Mouse (Mus musculus): ENCODE data around the gene Zfp385a.

Zfp385a gene

DNA sequence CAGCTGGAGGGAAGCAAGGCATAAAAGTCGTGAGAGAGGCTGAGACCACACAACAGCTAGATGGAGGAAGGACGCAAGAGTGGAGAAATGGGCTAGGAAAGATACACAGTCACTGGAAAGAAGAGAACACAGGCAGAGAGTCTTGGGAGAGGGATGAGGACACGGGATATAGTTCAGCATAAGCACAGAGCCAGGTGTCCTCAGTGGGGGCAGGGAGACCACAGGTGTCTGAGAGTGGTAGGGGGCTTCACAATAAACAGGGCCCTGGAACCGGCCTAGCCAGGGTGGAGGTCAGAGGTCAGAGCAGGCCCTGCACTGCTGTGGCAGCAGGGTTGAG lies 1.1 kb downstream of the Zfp385a start:
- DNase-seq (ENCODE audit: low spot score in 2 of 2) = no peak

DNA sequence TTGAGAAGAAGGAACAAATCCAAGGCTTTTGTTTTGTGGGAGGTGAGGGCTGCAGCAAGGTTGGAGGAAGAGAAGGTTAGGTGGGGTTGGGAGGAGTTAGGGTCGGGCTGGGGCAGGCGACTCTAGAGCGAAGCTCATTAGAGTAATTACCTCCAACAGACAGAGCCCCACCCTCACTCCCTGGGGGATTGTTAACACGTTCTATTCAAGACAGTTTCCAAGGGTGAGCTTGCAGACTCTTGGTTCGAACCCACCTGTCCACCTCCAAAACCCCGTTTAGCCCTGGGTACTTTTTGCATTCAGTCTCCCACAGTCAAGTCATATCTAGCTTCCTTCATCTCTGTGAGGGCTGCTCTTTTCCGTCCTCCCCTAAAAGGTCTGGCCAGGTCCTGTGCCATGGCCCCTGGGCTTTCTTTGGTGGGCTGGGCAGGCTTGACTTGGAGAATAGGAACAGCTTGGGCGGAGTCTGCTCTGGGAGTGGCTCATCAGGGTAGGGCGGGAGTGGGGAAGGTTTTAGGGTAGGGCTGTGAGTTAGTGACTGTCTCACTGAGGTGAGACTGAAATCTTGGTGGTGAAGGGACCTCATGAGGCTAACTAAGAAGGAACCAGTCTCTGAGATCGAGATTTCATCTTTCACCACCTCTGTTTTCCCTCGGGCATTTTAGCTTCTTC lies 2.8 kb downstream of the Zfp385a start:
- no peak for DNase-seq (ENCODE audit: low spot score in 2 of 2)

DNA sequence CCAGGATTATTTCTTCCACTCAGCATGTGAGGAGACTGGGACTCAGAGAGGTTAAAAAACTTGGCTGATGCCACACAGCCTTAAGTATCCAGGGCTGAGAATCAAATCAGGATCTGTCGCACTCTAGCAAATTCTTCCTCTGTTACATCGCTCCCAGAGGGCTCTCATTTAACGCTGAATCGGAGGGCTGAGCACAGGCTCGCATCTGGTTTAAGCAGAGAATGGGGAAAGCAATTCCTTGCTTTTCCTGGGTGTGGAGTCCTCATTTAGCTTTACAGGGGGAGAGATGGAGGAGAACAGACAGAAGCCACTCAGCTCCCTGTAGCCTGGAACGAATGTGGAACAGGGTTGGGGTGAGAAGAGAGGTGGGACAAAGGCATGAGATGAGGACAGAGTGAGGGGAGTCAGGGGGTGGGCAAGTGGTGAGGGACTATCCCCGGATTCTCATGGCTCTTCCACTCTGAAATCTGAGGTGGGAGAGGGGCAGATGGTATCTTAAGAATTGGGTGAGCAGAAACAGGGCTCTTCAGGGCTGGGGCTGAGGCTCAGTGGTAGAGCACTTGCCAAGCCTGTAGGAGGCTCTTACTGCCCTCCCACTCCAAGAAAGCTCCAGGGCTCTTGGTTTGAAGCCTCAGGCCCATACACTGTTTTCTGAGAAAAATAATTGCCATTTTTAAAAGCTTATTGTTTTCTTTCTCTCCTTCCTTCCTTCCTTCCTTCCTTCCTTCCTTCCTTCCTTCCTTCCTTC lies 4.2 kb downstream of the Zfp385a start:
- no peak for DNase-seq (ENCODE audit: low spot score in 2 of 2)

DNA sequence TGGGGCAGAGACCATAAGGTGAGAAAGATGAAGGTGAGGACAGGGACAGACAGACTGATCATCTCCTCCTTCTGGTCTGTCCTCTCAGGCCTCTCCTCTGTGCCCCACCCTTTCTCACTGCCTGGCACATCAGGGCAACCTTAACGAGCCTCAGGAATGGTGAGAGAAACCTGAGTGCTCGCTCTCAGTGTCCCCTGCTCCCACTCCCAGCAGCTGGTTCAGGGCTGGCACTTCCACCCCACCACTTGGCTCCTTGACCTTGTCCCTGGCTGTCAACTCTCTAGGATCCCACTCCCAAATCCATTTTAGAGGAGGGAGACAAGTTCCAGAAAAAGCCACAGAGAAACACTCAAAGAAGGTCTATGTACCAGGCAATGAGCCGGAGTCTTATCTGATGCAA lies 4.9 kb downstream of the Zfp385a start:
- no peak for DNase-seq (ENCODE audit: low spot score in 2 of 2)

DNA sequence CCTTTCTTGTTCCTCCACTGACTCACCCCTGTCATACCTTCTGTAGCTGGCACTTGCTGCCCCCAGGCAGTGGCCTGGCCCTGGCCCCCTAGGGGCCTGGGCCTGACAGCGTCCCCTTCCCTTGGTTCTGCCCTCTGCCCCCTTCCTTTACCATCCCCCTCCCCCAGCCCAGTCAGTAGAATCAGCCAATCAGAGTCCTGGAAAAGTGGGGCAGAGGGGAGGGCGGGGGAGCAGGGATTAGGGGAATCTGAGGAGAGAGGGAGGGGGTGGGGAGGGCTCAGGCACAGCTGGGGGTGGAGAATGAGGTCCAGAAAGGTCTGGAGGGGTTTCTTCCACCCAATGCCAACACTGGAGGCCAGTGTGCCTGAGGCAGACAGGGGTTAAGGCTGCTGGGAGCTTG lies 5.7 kb downstream of the Zfp385a start:
- no peak for DNase-seq (ENCODE audit: low spot score in 2 of 2)

DNA sequence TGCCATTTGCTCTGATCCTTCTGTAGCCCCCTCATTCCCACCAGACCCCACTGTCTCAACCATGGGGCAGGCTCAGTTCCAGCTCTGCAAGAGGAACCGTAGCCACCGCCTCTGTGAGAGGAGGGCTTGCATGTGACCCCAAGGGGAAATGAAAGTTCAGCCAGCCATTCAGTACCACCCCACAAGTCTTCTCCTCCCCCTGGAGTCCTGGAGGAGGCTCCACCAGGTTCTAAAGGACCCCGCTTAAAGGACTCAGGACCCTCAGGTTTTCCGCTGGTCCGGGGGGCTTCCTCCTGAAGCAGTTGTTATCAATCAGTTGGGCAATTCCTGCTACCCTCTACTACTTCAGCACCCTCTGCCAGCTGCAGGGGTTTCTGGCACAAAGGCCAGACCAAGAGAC lies 6.2 kb downstream of the Zfp385a start:
- no peak for DNase-seq (ENCODE audit: low spot score in 2 of 2)

DNA sequence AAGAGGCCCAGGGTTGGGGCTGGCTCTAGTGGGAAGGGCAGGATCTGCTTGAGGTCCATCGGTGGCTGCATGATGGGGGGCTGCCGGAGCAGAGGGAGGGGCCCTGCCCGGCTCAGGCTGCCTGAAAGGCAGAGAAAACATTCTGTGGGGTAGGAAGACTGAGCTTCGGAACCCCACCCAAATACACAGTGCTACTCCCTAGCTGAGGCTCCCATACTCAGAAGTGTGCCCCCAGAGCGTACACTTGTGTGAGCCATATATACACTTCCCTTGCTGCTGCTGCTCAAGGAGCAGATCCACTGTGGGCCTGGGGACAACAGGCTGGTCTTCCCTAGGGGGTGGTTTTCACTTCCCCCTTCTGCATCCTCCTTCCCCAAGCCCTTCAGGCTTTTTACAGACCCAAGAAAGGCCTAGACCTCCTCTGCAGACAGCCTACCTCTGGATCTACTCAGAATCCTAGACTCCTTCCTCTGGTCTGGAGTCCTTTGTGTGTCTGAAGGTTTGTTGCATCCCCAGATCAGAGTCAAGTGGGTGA lies 6.7 kb downstream of the Zfp385a start:
- no peak for DNase-seq (ENCODE audit: low spot score in 2 of 2)

DNA sequence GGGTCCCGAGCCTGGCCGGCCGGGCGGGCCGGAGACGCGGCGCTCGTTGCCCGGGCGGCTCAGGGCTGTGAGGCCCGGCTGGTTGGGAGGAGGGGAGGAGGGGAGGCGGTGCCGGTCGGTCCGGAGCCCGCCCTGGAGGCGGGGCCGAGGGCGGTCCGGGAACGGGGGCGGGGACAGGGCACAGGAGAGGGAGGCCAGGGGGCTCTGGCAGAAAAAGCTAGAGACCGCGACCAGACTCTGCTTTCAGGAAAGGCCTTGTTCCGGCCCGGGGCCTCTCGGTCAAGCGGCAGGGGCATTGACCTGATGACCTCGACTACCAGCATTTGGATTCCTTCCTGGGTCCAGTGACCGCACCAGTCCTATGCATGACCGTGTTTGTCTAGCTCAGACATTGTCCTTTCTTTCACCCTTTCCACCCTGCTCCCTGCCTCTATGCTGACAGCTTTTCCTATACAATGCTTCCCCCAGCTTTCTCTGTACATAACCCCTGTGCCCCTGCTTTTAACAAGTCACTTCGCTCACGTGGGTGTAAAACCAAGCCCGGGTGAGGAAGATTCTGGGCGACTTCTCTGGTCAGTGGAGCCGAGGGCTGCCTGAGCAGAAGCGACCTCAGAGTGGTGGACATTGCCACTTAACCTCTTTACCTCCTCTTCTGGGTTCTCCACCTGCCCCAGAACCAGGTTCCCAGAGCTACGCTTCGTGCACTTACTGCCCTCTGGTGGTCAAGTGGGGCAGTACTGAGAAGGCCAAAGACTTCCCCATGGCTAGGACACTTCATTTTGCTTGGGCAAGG lies 16.2 kb downstream of the Zfp385a start:
- peak in 1 of 2 experiments; percentile 68 for DNase-seq (ENCODE audit: low spot score in 2 of 2)

DNA sequence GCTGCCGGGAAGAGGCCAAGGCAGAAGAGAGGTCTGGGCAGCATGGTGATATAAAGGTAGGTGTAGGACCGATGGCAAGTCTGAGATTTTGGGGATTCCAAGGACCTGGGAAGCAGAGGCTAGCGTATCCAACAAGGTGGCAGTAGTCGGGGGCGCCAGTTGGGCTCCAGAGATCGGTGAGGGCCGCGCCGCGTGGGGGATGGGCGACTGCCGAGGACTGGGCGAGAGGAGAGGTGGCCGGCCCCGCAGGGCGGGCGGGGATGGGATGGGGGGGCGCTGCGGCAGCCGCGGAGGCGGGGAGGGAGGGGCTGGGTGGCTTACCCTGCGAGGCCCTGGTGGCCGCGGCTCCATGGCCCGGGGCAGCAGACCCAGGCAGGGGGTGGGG lies 16.8 kb downstream of the Zfp385a start:
- no peak for DNase-seq (ENCODE audit: low spot score in 2 of 2)

DNA sequence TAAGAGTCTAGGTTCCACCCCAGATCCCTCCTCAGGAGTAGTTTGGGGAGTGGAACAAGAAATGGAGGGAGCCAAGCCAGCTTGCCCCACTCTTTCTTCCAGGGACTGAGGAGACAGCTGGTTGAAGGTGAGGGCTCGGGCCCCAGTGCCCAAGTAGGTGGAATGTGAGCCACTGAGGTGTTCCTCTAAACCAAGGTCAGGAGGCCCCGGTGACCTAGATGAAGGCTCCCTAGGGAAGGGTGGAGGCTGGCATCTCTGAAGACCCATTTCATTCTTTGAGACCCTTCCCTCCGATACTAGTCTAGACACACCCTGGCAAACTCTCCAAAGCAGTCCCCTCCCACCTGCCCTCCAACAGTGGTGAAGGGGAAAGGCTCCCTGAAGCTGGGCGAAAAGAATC lies 17.5 kb downstream of the Zfp385a start:
- DNase-seq (ENCODE audit: low spot score in 2 of 2) = no peak

DNA sequence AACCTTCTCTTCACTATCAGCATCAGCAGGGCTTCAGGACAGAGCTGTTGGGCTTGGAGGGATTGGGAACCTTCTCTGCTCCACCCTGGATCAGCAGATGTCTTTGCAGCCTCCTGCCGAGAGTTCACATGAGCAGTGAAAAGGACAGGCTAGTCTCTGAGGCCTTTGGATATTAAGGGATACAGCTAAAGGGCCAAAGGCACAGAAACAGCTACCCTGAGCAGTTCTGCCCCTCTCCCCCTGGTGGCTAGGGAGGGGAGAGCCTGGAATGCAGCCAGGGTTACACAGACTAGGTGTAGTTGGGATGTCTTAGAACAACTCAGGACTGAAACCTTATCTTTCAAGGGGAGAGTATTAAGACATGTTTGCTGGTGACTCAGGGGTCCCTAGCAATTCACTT lies 18.8 kb downstream of the Zfp385a start:
- DNase-seq (ENCODE audit: low spot score in 2 of 2) = no peak

DNA sequence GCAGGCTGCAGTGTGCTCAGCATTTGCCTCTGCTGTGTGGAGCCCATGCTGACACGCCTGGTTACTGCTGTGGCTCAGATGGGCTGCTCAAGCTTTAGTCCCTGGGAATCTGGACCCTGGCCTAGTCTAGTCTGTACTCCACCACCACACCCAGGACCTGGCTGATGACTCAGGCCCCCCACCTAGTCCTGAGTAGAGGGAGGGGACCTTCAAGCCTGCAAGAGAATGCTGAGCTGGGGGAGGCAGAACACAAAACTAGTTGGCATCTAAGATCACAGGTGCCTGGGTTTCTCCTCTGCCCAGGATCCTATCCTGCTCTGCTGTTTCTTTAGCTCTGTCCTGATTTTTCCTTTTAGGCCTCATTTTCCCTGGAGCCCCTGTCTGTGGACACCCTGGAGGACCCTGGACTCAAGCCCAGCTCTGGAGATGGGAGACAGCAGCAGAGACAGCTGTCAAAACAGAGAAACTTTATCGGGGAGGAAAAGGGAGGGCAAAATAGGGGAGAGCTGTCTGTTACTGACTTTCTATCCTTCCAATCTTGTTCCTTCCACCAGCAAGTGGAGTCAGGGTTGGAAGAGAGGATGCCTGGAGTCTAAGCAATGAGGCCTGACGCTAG lies 21.6 kb downstream of the Zfp385a start:
- DNase-seq (ENCODE audit: low spot score in 2 of 2) = no peak

DNA sequence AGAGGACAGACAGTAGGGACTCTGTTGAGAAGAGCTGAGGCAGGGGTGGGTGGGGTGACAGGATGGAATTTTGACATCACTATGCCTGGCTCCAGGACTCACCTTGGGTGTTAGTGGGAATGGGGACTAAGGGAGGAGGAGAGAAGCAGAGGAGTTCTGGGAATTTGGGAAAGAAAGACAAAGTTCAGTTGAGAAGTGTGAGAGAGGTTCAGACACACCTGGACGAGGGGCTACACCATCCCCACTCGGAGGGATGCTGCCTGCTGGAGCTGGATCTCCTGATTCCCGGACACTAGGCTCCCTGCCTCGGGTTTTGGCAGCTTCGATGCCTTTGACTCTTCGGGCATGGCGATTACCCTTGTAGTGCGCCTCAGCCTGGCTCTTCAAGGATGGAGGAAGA lies 22.2 kb downstream of the Zfp385a start:
- DNase-seq (ENCODE audit: low spot score in 2 of 2) = no peak

DNA sequence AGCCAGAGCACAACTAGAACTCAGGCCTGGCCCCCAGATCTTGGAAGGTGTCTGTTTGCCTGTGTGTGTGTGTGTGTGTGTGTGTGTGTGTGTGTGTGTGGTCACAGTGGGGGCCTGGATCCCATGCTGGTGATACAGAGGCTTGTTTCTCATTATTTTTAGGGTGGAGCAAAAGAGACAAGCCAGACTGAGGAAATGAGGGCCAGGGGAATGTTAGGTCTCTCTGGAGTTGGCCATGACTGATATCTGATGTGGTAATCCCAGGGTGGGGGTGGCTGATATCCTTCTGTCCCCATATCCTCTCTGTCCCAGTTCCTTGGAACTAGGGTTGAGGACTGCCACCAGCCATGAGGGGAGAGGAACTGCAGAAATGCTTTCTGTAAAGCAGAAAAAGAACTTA lies 22.8 kb downstream of the Zfp385a start:
- no peak for DNase-seq (ENCODE audit: low spot score in 2 of 2)

DNA sequence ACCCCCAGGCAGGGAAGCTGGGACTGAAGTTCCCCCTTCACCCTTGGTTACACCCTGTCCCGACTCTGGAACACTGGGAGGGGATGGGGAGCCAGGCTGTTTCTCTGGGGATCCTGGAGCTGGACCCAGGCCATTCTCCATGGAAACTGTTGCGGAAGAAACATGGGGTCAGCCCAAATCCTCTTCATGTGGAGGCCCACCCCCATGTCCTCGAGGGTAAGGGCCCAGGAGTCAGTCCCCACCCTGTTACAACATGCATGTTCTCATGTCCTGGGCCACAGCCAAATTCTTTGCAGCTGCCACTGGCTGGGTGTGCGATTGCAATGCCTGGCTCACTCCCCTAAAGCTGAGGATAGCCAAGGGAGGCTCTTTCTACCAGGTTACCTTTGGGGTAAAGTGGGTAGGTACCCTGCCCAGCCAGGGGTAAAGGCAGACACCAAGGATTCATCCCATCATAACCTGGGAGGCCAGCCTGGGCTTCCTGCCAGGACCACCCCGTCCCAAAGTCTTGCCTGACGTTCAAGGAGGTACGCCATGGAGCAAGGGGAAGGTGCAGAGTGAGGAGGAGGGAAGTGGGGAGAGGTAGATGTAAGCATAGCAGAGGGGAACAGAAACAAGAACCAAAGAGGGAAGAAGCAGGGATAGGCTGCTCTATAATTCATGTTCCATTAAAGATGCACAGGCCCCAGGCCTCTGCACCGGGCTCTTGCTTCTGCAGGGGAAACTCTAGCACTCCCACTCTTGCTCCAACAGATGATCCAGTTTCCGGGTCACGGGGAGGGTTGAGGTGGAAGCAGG lies 23.7 kb downstream of the Zfp385a start:
- DNase-seq (ENCODE audit: low spot score in 2 of 2) = no peak

DNA sequence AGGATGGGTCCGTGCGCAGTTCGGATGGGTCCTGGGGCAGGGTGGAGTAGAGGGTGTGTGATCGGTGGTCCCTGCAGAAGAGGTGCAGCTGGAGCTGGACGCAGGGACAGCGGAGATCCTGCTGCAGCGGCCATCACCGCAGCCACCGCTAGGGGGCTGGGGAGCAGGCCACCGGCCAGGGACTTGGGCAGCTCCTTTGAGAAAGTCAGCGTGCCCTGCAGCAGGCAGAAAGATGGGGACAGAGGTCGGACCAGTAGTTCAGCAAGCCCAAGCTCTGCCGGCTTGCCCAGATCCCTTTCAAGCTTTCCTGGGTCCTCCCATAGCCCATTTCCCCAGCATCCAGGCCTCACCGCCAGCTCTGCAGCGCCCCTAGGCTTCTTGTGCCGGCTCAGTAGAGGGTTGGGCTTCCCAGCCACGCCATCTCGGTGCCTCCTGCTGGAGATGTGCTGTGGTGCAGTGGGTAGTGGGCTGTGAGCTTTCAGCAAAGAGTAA lies 24.8 kb downstream of the Zfp385a start:
- DNase-seq (ENCODE audit: low spot score in 2 of 2) = no peak

DNA sequence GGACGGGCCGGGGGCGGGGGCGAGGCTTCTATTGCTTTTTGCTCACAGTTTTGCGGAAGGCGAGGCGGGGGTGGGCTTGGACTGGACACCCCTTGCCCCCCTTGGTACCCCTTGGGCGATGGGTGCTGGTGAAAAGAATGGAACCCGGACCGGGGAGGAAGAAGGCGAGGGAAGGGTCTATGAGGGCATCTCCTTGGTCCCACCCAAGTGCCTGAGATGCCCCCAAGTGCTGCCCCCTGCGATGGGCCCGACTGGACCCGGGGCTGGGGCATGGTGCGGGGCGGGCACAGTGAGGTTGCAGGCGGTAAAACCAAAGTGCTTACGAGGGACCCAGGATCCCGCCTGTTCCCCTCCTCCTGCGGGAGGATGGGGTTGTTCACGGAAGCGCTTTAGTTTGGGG lies 25.7 kb downstream of the Zfp385a start:
- DNase-seq (ENCODE audit: low spot score in 2 of 2) = no peak

DNA sequence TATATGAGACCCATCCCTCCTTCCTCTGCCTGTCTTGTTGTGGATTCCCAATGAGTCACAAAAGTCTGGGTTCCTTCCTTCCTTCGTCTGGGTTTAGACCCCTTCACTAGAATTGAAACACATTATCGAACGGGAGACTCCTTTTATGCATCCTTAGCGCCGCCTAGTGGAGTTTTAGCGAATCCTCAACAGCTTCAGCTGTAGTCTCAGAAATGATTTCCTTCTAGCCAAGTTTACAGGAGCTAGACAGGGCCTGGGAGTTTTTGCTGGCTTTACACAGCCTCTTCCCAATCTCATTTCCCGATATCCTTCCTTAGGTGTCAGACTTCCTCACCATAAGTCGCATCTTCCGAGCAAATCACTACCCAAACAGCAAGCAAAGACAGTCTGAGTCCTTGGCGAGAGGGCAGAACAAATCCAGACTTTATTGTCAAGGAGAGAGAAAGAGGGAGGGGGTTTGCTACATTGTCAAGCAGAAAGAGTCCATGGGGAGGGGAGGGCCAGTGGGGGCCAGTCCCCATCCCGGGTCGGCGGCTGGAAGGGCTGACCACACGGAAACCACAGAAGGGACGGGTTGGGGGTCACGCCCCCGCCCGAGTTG lies 26.3 kb downstream of the Zfp385a start:
- DNase-seq (ENCODE audit: low spot score in 2 of 2) = no peak

DNA sequence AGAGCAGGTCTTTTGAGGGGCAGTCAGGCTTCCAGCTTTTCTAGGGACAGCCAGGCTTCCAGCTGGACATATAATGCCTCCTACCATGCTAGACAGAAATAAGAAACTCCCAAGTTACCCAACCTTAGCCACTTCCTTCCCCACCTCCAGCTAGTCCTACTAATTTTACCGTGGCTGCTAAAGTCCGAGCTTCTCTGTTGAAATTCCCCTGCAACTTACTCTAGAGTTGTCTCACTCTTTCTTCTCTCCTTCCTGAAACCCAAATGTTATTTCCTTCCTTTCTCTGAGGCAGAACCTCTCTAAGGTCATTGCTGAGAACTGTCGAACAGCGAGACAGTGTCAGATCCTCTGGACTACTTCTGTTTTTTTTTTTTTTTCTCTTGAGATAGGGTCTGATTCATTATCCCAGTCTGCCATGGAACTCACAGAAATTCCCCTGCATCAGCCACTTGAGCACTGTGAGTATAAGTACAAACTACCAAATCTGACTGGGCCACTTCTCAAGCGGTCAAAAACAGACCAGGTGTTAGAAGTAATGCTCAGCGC lies 29.5 kb downstream of the Zfp385a start, which contains the start of gene Gpr84:
Gene Gpr84, minus strand, starts transcription at position 248 of the 546 bp plus-strand sequence.
- DNase-seq (ENCODE audit: low spot score in 2 of 2) = no peak

DNA sequence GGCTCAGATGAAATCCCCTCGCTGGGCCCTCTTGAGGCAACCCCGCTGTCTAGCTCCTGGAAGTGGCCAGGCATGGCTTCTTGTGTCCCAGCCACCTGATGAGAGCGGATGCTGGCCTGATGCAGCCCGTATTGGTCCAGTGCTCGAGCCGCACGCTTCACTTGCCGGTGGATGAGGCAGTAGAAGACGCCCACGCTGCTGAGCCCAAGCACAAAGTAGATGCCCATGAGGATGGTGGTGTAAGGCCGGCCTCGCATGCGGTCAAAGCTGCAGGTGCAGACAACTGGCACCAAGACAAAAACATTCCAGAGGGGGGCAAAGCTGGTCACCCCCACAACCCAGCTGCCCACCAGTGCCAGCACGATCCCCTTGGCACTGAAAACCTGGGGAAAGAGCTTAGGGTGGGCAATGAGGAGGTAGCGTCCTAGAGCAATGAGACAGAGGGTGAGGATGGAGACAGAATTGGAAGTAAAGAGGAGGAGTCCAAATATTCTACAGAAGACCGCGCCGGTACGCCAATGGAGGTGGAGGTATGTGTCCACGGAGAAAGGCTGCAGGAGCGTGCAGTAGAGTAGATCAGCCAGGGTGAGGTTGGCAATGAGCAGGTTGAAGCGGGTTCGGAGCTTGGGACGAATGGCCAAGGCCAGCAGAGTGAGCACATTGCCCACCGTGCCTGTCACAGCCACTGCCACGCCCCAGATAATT lies 30.9 kb downstream of the Zfp385a start:
- no peak for DNase-seq (ENCODE audit: low spot score in 2 of 2)
